Mouse (Mus musculus): Measurements from ENCODE around the gene Nudt19. TPM values are rescaled to one million over a fixed set of nuclear protein-coding genes. Genes with fewer than 3 reads are reported as not detected.

Gene Nudt19
- total RNA-seq (2014; fragmentation: Nextera tagmentation), result 122 and 136 TPM in 2 replicates
- 79.1 and 85.6 TPM in 2 replicates for total RNA-seq (2017)
- 30.1 and 31.9 TPM in 2 replicates for polyA plus RNA-seq (2012)

DNA sequence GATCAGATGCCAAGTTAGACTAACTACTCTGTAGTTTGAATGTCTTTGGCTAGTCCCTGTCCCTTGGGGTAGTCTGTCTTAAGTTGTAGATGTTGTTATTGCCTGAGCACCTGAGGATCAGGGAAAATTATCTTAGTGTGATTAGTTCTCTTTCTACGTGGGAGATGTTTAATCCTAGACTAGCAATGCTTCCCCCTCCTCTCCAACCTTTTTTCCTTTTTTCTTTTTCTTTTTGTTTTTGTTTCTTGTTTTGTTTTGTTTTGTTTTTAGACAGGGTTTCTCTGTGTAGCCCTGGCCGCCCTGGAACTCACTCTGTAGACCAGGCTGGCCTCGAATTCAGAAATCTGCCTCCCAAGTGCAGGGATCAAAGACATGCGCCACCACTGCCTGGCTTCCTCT, at the start of gene Nudt19:
Gene Nudt19, minus strand, starts transcription at position 100 of the 399 bp plus-strand sequence.
- no peaks in the 10 kb centered on the region for H3K9me3 ChIP-seq (replicated peaks)
- H3K36me3 ChIP-seq (replicated peaks), result peaks cover 20% of the 10 kb centered on the region
- ATAC-seq (ENCODE audit: extremely low read depth, insufficient number of reproducible peaks, low FRiP score, poor library complexity, severe bottlenecking), result no peak
- H3K27me3 ChIP-seq (ENCODE audit: insufficient read depth, low read length), result no peaks in the 10 kb centered on the region
- no peak for DNase-seq (ENCODE audit: low spot score)
- H3K4me3 ChIP-seq (ENCODE audit: low read depth, low read length), result peak within 1 kb of the TSS; percentile 87
- H3K4me1 ChIP-seq (ENCODE audit: insufficient read depth, low read depth, low read length), result peaks cover 77% of the 10 kb centered on the region
- TF ChIP-seq GATA2 (IDR thresholded peaks at IDR 0.05; ENCODE audit: borderline replicate concordance, low read depth, low read length) (no peak), TAL1 (conservative IDR thresholded peaks at IDR 0.05; ENCODE audit: low read depth, low read length) (no peak), GATA1 (IDR thresholded peaks at IDR 0.05; ENCODE audit: borderline replicate concordance, low read length) (no peak), POLR2AphosphoS5 (IDR thresholded peaks at IDR 0.05; ENCODE audit: insufficient replicate concordance, low read depth, low read length) (no peak), CTCF (IDR thresholded peaks at IDR 0.05; ENCODE audit: low read depth, low read length) (no peak)

DNA sequence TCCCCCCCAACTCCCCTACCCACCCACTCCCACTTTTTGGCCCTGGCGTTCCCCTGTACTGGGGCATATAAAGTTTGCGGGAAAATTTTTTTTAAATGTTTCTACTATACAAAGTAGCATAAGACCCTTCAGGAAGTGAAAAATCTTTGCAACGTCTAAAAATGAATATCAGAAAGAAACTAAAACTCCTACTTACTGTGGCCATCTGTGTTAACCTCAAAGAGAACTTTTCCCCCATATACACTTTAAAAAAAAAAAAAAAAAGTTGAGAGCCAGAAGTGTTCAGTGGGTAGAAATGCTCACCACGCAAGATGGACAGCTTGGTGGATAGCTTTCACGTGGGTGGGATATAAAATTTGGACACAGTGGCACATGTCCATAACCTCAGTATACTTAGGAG, 46.7 kb upstream of the Nudt19 start:
- no peak overlapping the region for H3K4me3 ChIP-seq (ENCODE audit: low read depth, low read length)
- H3K27me3 ChIP-seq (ENCODE audit: insufficient read depth, low read length), result no peaks in the 10 kb centered on the region
- ATAC-seq (ENCODE audit: extremely low read depth, insufficient number of reproducible peaks, low FRiP score, poor library complexity, severe bottlenecking) (no peak), DNase-seq (ENCODE audit: low spot score) (no peak)
- H3K9me3 ChIP-seq (replicated peaks), result peaks cover 2% of the 10 kb centered on the region; the same call in 1 of the 2 replicates
- H3K36me3 ChIP-seq (replicated peaks), result peaks cover 95% of the 10 kb centered on the region
- H3K4me1 ChIP-seq (ENCODE audit: insufficient read depth, low read depth, low read length), result peaks cover 56% of the 10 kb centered on the region
- no peak for TF ChIP-seq CTCF (IDR thresholded peaks at IDR 0.05; ENCODE audit: low read depth, low read length)
- no peak for TF ChIP-seq POLR2AphosphoS5 (IDR thresholded peaks at IDR 0.05; ENCODE audit: insufficient replicate concordance, low read depth, low read length)
- no peak for TF ChIP-seq GATA1 (IDR thresholded peaks at IDR 0.05; ENCODE audit: borderline replicate concordance, low read length)
- no peak for TF ChIP-seq TAL1 (conservative IDR thresholded peaks at IDR 0.05; ENCODE audit: low read depth, low read length)
- TF ChIP-seq GATA2 (IDR thresholded peaks at IDR 0.05; ENCODE audit: borderline replicate concordance, low read depth, low read length), result no peak

DNA sequence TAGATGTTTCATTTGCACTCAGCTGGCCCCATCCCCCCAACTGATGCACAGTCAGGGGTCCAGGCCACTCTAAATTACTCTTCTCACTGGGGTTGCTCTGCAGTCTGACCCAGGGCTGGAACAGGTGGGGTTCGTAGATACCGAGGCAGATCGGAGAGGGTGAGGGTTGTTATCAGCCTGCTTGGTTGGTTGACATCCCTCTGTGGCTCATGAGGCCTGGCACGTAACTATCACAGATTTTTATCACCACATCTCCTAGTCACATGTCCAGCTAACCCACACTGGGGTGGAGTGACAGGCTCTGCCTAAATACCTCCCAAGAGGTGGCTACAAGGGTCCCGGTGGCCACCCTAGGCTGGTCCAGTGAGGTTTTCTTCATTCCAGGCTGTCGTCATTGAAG, 45.0 kb upstream of the Nudt19 start:
- ATAC-seq (ENCODE audit: extremely low read depth, insufficient number of reproducible peaks, low FRiP score, poor library complexity, severe bottlenecking) (peak; percentile 97), DNase-seq (ENCODE audit: low spot score) (peak; percentile 47)
- Histone ChIP-seq H3K4me1 (ENCODE audit: insufficient read depth, low read depth, low read length) (peaks cover 65% of the 10 kb centered on the region), H3K36me3 (replicated peaks) (peaks cover 95% of the 10 kb centered on the region), H3K27me3 (ENCODE audit: insufficient read depth, low read length) (no peaks in the 10 kb centered on the region), H3K9me3 (replicated peaks) (no peaks in the 10 kb centered on the region), H3K4me3 (ENCODE audit: low read depth, low read length) (peak overlapping the region; percentile 52; the same call in 1 of the 2 replicates)
- TF ChIP-seq GATA1 (IDR thresholded peaks at IDR 0.05; ENCODE audit: borderline replicate concordance, low read length), result no peak
- no peak for TF ChIP-seq GATA2 (IDR thresholded peaks at IDR 0.05; ENCODE audit: borderline replicate concordance, low read depth, low read length)
- TF ChIP-seq TAL1 (conservative IDR thresholded peaks at IDR 0.05; ENCODE audit: low read depth, low read length), result peak; percentile 78
- no peak for TF ChIP-seq POLR2AphosphoS5 (IDR thresholded peaks at IDR 0.05; ENCODE audit: insufficient replicate concordance, low read depth, low read length)
- no peak for TF ChIP-seq CTCF (IDR thresholded peaks at IDR 0.05; ENCODE audit: low read depth, low read length)

DNA sequence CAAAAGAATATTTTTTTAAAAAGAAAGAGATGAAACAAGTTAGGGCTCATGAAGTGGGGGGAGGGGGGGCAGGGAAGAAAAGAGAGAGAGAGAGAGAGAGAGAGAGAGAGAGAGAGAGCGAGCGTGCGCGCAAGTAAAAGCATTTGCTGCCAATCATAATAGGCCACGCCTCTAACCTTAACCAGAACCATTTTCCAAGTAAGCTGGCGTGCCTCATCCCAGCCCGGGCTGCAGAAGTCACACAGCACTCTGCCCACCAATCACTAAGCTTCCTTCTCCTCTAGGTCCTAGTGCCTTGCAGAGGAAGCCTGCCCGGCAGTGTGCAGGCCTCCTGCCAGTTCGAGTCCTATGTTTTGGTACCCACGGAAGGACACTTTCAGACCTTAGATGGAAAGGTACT, 43.9 kb upstream of the Nudt19 start:
- peaks cover 95% of the 10 kb centered on the region for H3K36me3 ChIP-seq (replicated peaks)
- TF ChIP-seq GATA1 (IDR thresholded peaks at IDR 0.05; ENCODE audit: borderline replicate concordance, low read length), result no peak
- no peak for TF ChIP-seq POLR2AphosphoS5 (IDR thresholded peaks at IDR 0.05; ENCODE audit: insufficient replicate concordance, low read depth, low read length)
- no peak for TF ChIP-seq GATA2 (IDR thresholded peaks at IDR 0.05; ENCODE audit: borderline replicate concordance, low read depth, low read length)
- TF ChIP-seq TAL1 (conservative IDR thresholded peaks at IDR 0.05; ENCODE audit: low read depth, low read length), result no peak
- no peak for TF ChIP-seq CTCF (IDR thresholded peaks at IDR 0.05; ENCODE audit: low read depth, low read length)
- peaks cover 70% of the 10 kb centered on the region for H3K4me1 ChIP-seq (ENCODE audit: insufficient read depth, low read depth, low read length)
- peak overlapping the region; percentile 49; the same call in 1 of the 2 replicates for H3K4me3 ChIP-seq (ENCODE audit: low read depth, low read length)
- no peak for DNase-seq (ENCODE audit: low spot score)
- ATAC-seq (ENCODE audit: extremely low read depth, insufficient number of reproducible peaks, low FRiP score, poor library complexity, severe bottlenecking), result no peak
- H3K9me3 ChIP-seq (replicated peaks), result no peaks in the 10 kb centered on the region
- H3K27me3 ChIP-seq (ENCODE audit: insufficient read depth, low read length), result no peaks in the 10 kb centered on the region

DNA sequence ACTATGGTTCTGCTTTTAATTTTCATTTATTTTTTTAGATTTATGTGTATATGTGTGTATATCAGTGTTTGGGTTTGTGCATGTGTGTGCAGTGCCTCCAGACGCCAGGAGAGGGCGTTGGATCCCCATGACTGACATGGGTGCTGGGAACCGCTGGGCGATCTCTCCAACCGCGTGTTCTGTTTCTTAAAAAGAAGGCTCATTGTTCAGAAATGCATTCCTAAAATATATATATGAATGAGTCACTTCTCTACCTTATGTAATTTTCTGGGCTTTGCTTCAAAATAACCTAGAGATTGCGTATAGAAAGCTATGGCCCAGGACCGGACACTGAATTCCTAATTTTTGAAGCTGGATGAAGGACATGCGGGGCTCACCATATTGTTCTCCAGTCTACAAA, 43.4 kb upstream of the Nudt19 start:
- Histone ChIP-seq H3K9me3 (replicated peaks) (no peaks in the 10 kb centered on the region), H3K4me1 (ENCODE audit: insufficient read depth, low read depth, low read length) (peaks cover 74% of the 10 kb centered on the region), H3K27me3 (ENCODE audit: insufficient read depth, low read length) (no peaks in the 10 kb centered on the region), H3K36me3 (replicated peaks) (peaks cover 96% of the 10 kb centered on the region), H3K4me3 (ENCODE audit: low read depth, low read length) (no peak overlapping the region)
- TF ChIP-seq CTCF (IDR thresholded peaks at IDR 0.05; ENCODE audit: low read depth, low read length) (no peak), POLR2AphosphoS5 (IDR thresholded peaks at IDR 0.05; ENCODE audit: insufficient replicate concordance, low read depth, low read length) (no peak), GATA2 (IDR thresholded peaks at IDR 0.05; ENCODE audit: borderline replicate concordance, low read depth, low read length) (no peak)
- ATAC-seq (ENCODE audit: extremely low read depth, insufficient number of reproducible peaks, low FRiP score, poor library complexity, severe bottlenecking) (no peak), DNase-seq (ENCODE audit: low spot score) (no peak)

DNA sequence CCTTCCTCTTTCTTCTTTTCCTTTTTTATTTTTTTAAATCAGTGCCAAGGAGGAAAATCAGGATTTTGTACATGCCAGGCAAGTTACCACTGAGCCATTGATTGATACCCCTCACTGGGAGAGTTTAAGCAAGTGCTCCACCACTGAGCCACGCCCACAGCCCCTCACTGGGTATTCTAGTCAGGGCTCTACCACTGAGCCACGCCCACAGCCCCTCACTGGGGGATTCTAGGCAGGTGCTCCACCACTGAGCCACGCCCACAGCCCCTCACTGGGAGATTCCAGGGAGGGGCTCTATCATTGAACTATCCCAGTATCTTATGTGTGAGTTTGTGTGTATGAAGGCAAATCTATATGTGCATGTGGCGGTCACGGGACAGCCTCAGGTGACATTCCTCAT, 38.2 kb upstream of the Nudt19 start:
- peaks cover 88% of the 10 kb centered on the region for H3K4me1 ChIP-seq (ENCODE audit: insufficient read depth, low read depth, low read length)
- no peak overlapping the region for H3K4me3 ChIP-seq (ENCODE audit: low read depth, low read length)
- ATAC-seq (ENCODE audit: extremely low read depth, insufficient number of reproducible peaks, low FRiP score, poor library complexity, severe bottlenecking) (no peak), DNase-seq (ENCODE audit: low spot score) (no peak)
- peaks cover 87% of the 10 kb centered on the region for H3K36me3 ChIP-seq (replicated peaks)
- no peaks in the 10 kb centered on the region for H3K9me3 ChIP-seq (replicated peaks)
- TF ChIP-seq TAL1 (conservative IDR thresholded peaks at IDR 0.05; ENCODE audit: low read depth, low read length), result no peak
- no peak for TF ChIP-seq CTCF (IDR thresholded peaks at IDR 0.05; ENCODE audit: low read depth, low read length)
- no peak for TF ChIP-seq GATA1 (IDR thresholded peaks at IDR 0.05; ENCODE audit: borderline replicate concordance, low read length)
- no peak for TF ChIP-seq GATA2 (IDR thresholded peaks at IDR 0.05; ENCODE audit: borderline replicate concordance, low read depth, low read length)
- no peak for TF ChIP-seq POLR2AphosphoS5 (IDR thresholded peaks at IDR 0.05; ENCODE audit: insufficient replicate concordance, low read depth, low read length)
- H3K27me3 ChIP-seq (ENCODE audit: insufficient read depth, low read length), result no peaks in the 10 kb centered on the region

All from G1E (cell line).